In genomic region chr13:12589003-12589402, GRCm38 (mm10) we compare ENCODE assay signal across 9 mouse cellular contexts. TPM values are rescaled to one million over a fixed set of nuclear protein-coding genes. Genes with fewer than 3 reads are reported as not detected.
A peak's percentile ranks its signal among the peaks of the same experiment; 100 is the strongest.
DNase-seq lines count a peak whose midpoint lies in the region; ATAC-seq and TF ChIP-seq lines count a peak whose summit lies in the region.
"Had no signal": no experiment of that assay in that cellular context is flagged by ENCODE, and none has a peak within 500 bp of the region (broad histone marks: within the 10 kb centered on the region; RNA-seq: fewer than 3 reads in every experiment).

No protein-coding gene starts in this region.

- no peak for TF ChIP-seq POLR2A in liver, adult 2 months (IDR thresholded peaks at IDR 0.05; ENCODE audit: extremely low read depth, insufficient read depth, low read length)

- no peak for ATAC-seq in embryonic facial prominence, embryonic 14.5 days (ENCODE audit: low read depth)

- peak; percentile 83 for TF ChIP-seq CTCF in liver, adult 2 months (IDR thresholded peaks at IDR 0.05; ENCODE audit: low read depth, low read length)

- H3K27ac ChIP-seq in embryonic facial prominence, embryonic 14.5 days (replicated peaks; ENCODE audit: low read depth, low read length): no peak overlapping the region
- no peak overlapping the region for H3K27ac ChIP-seq in liver, adult 2 months (replicated peaks; ENCODE audit: insufficient read depth, low read depth, low read length)
- H3K27ac ChIP-seq: hindbrain, embryonic 15.5 days had no signal

- no peak overlapping the region for H3K4me3 ChIP-seq in embryonic facial prominence, embryonic 14.5 days (ENCODE audit: low read depth, low read length)
- no peak overlapping the region for H3K4me3 ChIP-seq in liver, adult 2 months (ENCODE audit: insufficient read depth, low read depth, low read length)
- H3K4me3 ChIP-seq: hindbrain, embryonic 15.5 days had no signal

- H3K4me2 ChIP-seq in embryonic facial prominence, embryonic 14.5 days (ENCODE audit: low read depth, low read length): no peak overlapping the region
- H3K4me2 ChIP-seq: hindbrain, embryonic 15.5 days had no signal

- 4% methylated on average over 3 of the region's 3 CpGs for WGBS in embryonic facial prominence, embryonic 14.5 days
- 15% methylated on average over 3 of the region's 3 CpGs for WGBS in liver, adult 2 months

- peak; percentile 65 to 80 for DNase-seq in spleen, adult 18-20 months
- DNase-seq in spleen, adult 12 weeks (ENCODE audit: low spot score): no peak
- DNase-seq in adrenal gland, adult 2 months: peak; percentile 60
- DNase-seq in embryonic facial prominence, embryonic 14.5 days (ENCODE audit: low spot score): peak; percentile 29
- DNase-seq in kidney, adult 8-10 months: peak; percentile 23 to 79
- peak; percentile 39 for DNase-seq in liver, adult 2 months (ENCODE audit: extremely low read depth, low read depth, low spot score)
- peak; percentile 64 for DNase-seq in ovary, postnatal 36 days (ENCODE audit: low spot score)
- DNase-seq in urinary bladder, postnatal 4 days (ENCODE audit: low spot score in 2 of 2): peak; percentile 23 to 72

- no peak overlapping the region for H3K9ac ChIP-seq in embryonic facial prominence, embryonic 14.5 days (ENCODE audit: low read depth, low read length)
- no peak overlapping the region for H3K9ac ChIP-seq in liver, adult 2 months (ENCODE audit: low read depth, low read length)
- H3K9ac ChIP-seq: hindbrain, embryonic 15.5 days had no signal

- H3K4me1 ChIP-seq in embryonic facial prominence, embryonic 14.5 days (ENCODE audit: control insufficient read depth, insufficient read depth, low read length): no peaks in the 10 kb centered on the region
- H3K4me1 ChIP-seq in liver, adult 2 months (ENCODE audit: control insufficient read depth, insufficient read depth, low read length): no peaks in the 10 kb centered on the region
- H3K4me1 ChIP-seq: hindbrain, embryonic 15.5 days had no signal

- no peaks in the 10 kb centered on the region for H3K27me3 ChIP-seq in embryonic facial prominence, embryonic 14.5 days (replicated peaks; ENCODE audit: control insufficient read depth, insufficient read depth, low read length)
- H3K27me3 ChIP-seq in liver, adult 2 months (ENCODE audit: control insufficient read depth, insufficient read depth, low read length): no peaks in the 10 kb centered on the region
- H3K27me3 ChIP-seq: hindbrain, embryonic 15.5 days had no signal

- H3K9me3 ChIP-seq in embryonic facial prominence, embryonic 14.5 days (ENCODE audit: control insufficient read depth, low read length): no peaks in the 10 kb centered on the region
- H3K9me3 ChIP-seq: hindbrain, embryonic 15.5 days had no signal

- no peaks in the 10 kb centered on the region for H3K79me2 ChIP-seq in liver, adult 2 months (ENCODE audit: control insufficient read depth, insufficient read depth, low read length)

- no peaks in the 10 kb centered on the region for H3K36me3 ChIP-seq in embryonic facial prominence, embryonic 14.5 days (ENCODE audit: control insufficient read depth, insufficient read depth, low read length)
- H3K36me3 ChIP-seq in liver, adult 2 months (ENCODE audit: control insufficient read depth, insufficient read depth, low read length): peaks cover 21% of the 10 kb centered on the region; the same call in 1 of the 2 replicates

RNA-seq across cellular contexts. Expression of gene Ero1lb, which starts 23.3 kb away (rescaled TPM):
- total RNA-seq in adrenal gland, adult 2 months (2021): 10 to 100 TPM; 14.0 to 14.8 TPM
- polyA plus RNA-seq in adrenal gland, adult 2 months (2012; rRNA removed): 23.0 and 26.2 TPM in 2 replicates
- polyA plus RNA-seq in embryonic facial prominence, embryonic 14.5 days (2014; fragmentation: Nextera tagmentation; extraction: Ambion mirVana): 5.3 and 6.4 TPM in 2 replicates
- 28.9 and 36.0 TPM in 2 replicates for total RNA-seq in liver, adult 2 months (2014; rRNA removed)
- 12.7 and 13.2 TPM in 2 replicates for polyA plus RNA-seq in liver, adult 2 months (2012; rRNA removed)
